Mouse (Mus musculus) heart, postnatal 0 days (tissue): ENCODE results near the gene Mia3.

Experiments
- CTCF ChIP-seq: IDR thresholded peaks from 2 replicates; pipeline ENCODE4 v1.5.1; 2016; ENCODE audit warnings: antibody characterized with exemption, control low read depth, low read depth
- EP300 ChIP-seq: IDR thresholded peaks from 2 replicates; pipeline ENCODE4 v1.6.1; 2016; ENCODE audit warnings: antibody characterized with exemption, low read depth

DNA sequence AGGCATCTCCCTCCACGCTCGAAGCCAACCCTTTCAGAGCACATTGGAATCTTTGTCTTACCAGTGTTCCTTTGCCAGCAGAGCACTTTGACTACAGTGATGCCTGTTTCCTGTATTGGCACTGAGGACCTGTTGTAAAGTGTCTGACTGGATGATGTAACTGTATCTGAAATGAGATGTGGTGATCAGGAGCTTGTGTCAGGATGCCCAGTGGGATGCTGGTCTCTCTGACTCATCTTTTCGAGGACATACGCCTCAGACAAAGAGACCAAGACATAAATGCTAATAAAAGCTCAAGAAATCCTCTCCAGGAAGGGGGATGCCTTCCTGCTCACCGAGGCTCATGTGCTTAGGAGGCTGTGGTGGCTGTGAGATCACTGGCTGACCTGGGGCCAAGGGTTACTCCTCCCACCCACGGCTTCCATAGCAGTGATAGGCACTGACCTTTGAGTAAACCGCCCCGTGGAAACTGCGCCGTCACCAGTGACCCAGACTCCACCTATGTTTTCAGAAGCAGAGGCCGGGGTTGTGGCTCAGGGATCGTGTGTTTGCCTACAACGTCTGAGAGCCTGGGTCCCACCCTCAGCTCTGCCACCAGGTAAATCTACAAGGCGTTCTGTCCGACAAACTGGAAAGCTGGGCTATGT is 44.9 kb upstream of the Mia3 start:
- TF ChIP-seq CTCF (no peak), EP300 (no peak)
